Mouse (Mus musculus): ENCODE data around the gene Nmrk1.

GRCm38 (mm10) chr19:18654330-18654729, 22.6 kb downstream of the Nmrk1 start:
- TF ChIP-seq POLR2A (IDR thresholded peaks at IDR 0.05; ENCODE audit: borderline replicate concordance, control insufficient read depth, low read depth, low read length) = no peak
- no peak for TF ChIP-seq CTCF (IDR thresholded peaks at IDR 0.05; ENCODE audit: control insufficient read depth, insufficient read depth, low read length)
